In genomic region chr9:29201163-29202053, GRCm38 (mm10) we compare ENCODE assay signal across 8 mouse cellular contexts.
A peak's percentile ranks its signal among the peaks of the same experiment; 100 is the strongest.
DNase-seq lines count a peak whose midpoint lies in the region; ATAC-seq lines count a peak whose summit lies in the region.

No protein-coding gene starts in this region.

- ATAC-seq in midbrain, embryonic 12.5 days (ENCODE audit: low FRiP score, low read depth) = peak; percentile 66
- ATAC-seq in megakaryocyte-erythroid progenitor cell, adult 5-6 weeks (replicated peaks; ENCODE audit: low FRiP score, low TSS enrichment, poor library complexity, severe bottlenecking) = no peak

- H3K4me1 ChIP-seq in embryonic facial prominence, embryonic 10.5 days = no peaks in the 10 kb centered on the region
- peaks cover 13% of the 10 kb centered on the region; the same call in 1 of the 2 replicates for H3K4me1 ChIP-seq in midbrain, embryonic 12.5 days

- DNase-seq in urinary bladder, postnatal 14 days (ENCODE audit: low spot score) = peak; percentile 21
- DNase-seq in urinary bladder, adult 18-20 months (ENCODE audit: low spot score in 2 of 2) = no peak
- peak; percentile 56 for DNase-seq in embryonic facial prominence, embryonic 10.5 days (ENCODE audit: low spot score)
- peak; percentile 18 to 35 for DNase-seq in heart, postnatal 36 days
- peak; percentile 58 to 73 for DNase-seq in kidney, postnatal 4 days
- DNase-seq in thymus, adult 18-20 months = no peak

- H3K27ac ChIP-seq in embryonic facial prominence, embryonic 10.5 days (replicated peaks) = no peak overlapping the region
- no peak overlapping the region; the same call in 1 of the 2 replicates for H3K27ac ChIP-seq in midbrain, embryonic 12.5 days (replicated peaks)

- H3K4me3 ChIP-seq in embryonic facial prominence, embryonic 10.5 days = no peak overlapping the region
- H3K4me3 ChIP-seq in midbrain, embryonic 12.5 days = no peak overlapping the region

- H3K9me3 ChIP-seq in embryonic facial prominence, embryonic 10.5 days = no peaks in the 10 kb centered on the region
- no peaks in the 10 kb centered on the region for H3K9me3 ChIP-seq in midbrain, embryonic 12.5 days

- no peak overlapping the region for H3K9ac ChIP-seq in midbrain, embryonic 12.5 days (replicated peaks)

- intact Hi-C loops in heart, postnatal 36 days (cut with DNase I) = loop anchor here (1.0 to 5.0 kb wide), 4 partner anchors 86 to 939 kb away; no protein-coding TSS in a partner anchor

- 72% methylated on average over 14 of the region's 14 CpGs for WGBS in embryonic facial prominence, embryonic 10.5 days
- WGBS in midbrain, embryonic 12.5 days = 67% methylated on average over 14 of the region's 14 CpGs

- H3K27me3 ChIP-seq in embryonic facial prominence, embryonic 10.5 days (replicated peaks; ENCODE audit: low read depth, poor library complexity, severe bottlenecking) = peaks cover 9% of the 10 kb centered on the region; the same call in 1 of the 2 replicates
- no peaks in the 10 kb centered on the region for H3K27me3 ChIP-seq in midbrain, embryonic 12.5 days

- H3K4me2 ChIP-seq in midbrain, embryonic 12.5 days (replicated peaks) = no peak overlapping the region

- no peaks in the 10 kb centered on the region for H3K36me3 ChIP-seq in embryonic facial prominence, embryonic 10.5 days (replicated peaks)
- H3K36me3 ChIP-seq in midbrain, embryonic 12.5 days = no peaks in the 10 kb centered on the region

Comparison
In these comparisons a context has a peak if more than half of its experiments do, and no peak if none do; other contexts are left out.
1. DNase-seq: peak in urinary bladder, postnatal 14 days (single experiment), embryonic facial prominence, embryonic 10.5 days (single experiment), heart, postnatal 36 days (2 of 2) and kidney, postnatal 4 days (2 of 2); none in urinary bladder, adult 18-20 months (0 of 2) and thymus, adult 18-20 months (0 of 2).